Mouse (Mus musculus) C2C12 (cell line): ENCODE data around the gene Myo5c.

Source experiments
- CEBPB ChIP-seq: IDR thresholded peaks from one replicate; pipeline ENCODE4 v1.6.1; 2011; ENCODE audit warnings: low read depth, mild to moderate bottlenecking, control low read depth, moderate library complexity
- CTCF ChIP-seq: IDR thresholded peaks from one replicate; pipeline ENCODE4 v1.5.1; 2011; ENCODE audit not compliant: control insufficient read depth, insufficient read depth, insufficient read length
- MAX ChIP-seq: IDR thresholded peaks from one replicate; pipeline ENCODE4 v1.6.1; 2011; ENCODE audit warnings: mild to moderate bottlenecking, control low read depth
- MYOD1 ChIP-seq: IDR thresholded peaks from one replicate; pipeline ENCODE4 v1.6.1; 2011; ENCODE audit warnings: low read depth; ENCODE audit not compliant: control insufficient read depth, insufficient read length
- USF1 ChIP-seq: IDR thresholded peaks from one replicate; pipeline ENCODE4 v1.6.1; 2011; ENCODE audit warnings: low read depth, mild to moderate bottlenecking, control low read depth, moderate library complexity

DNA sequence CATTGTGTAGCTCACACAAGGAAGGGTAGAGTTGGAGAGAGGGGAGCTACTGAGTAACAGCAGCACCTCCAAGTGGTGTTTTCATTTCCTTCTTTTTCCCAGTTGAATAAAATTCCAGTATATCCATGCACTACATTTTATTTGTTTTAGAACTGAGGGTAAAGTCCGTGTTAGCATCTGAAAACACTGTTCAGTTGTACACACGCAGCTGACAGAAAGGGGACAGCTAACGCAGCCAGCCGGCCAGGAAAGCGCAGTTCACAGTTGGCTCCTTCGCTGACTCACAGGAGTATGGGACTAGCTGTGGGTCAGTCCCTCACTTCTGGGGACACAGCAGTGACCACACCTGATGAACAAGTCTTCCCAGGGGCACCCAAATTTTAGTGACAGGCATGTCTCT, 35.3 kb downstream of the Myo5c start:
- TF ChIP-seq CTCF (no peak), MAX (no peak), USF1 (no peak), MYOD1 (no peak), CEBPB (no peak)
